Mouse (Mus musculus): ENCODE data around the gene Rhbg. TPM values are rescaled to one million over a fixed set of nuclear protein-coding genes. Genes with fewer than 3 reads are reported as not detected.

Gene Rhbg
- polyA plus RNA-seq, 1 experiment: not detected

DNA sequence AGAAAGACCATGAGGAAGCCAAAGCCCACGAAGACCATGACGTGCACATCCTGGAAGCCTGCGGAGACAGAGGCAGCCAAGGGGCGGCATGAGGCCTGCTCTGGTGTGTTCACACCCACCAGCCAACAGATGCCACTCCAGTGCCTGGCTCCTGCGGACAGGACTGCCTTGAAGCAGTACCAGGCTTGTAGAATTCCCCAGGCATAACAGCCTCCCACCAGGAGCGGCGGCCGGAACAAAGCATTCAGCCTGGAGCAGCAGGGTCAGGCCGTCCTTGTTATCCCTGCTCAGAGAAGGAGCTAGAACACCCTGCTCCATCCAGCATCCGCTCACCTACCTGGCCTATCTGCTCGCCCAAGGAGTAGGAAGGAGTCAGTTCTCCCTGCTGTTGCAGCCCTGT is 6.1 kb downstream of the Rhbg start:
- H3K27me3 ChIP-seq (ENCODE audit: control insufficient read depth, insufficient read depth, insufficient read length): peaks cover 46% of the 10 kb centered on the region
- TF ChIP-seq CTCF (IDR thresholded peaks at IDR 0.05; ENCODE audit: control insufficient read depth, insufficient read depth, insufficient read length) (no peak), USF1 (IDR thresholded peaks at IDR 0.05; ENCODE audit: low read depth) (no peak), MYOG (IDR thresholded peaks at IDR 0.05; ENCODE audit: control insufficient read depth, extremely low read depth, insufficient read length) (no peak), MAX (IDR thresholded peaks at IDR 0.05) (no peak), FOSL1 (IDR thresholded peaks at IDR 0.05; ENCODE audit: insufficient read depth, low read length, poor library complexity, severe bottlenecking) (no peak), CEBPB (IDR thresholded peaks at IDR 0.05; ENCODE audit: low read depth) (no peak), MYOD1 (IDR thresholded peaks at IDR 0.05; ENCODE audit: control insufficient read depth, insufficient read length, low read depth) (no peak)

GRCm38 (mm10) chr3:88247666-88248065 is 6.8 kb downstream of the Rhbg start:
- Histone ChIP-seq H3K79me2 (ENCODE audit: control insufficient read depth, insufficient read depth) (no peaks in the 10 kb centered on the region), H3K79me3 (ENCODE audit: low read depth) (no peaks in the 10 kb centered on the region), H3ac (ENCODE audit: control insufficient read depth, insufficient read length, low read depth) (no peak overlapping the region), H3K4me3 (ENCODE audit: insufficient read depth, poor library complexity, severe bottlenecking) (no peak overlapping the region), H3K36me3 (ENCODE audit: control insufficient read depth, insufficient read depth) (no peaks in the 10 kb centered on the region), H3K27me3 (ENCODE audit: control insufficient read depth, insufficient read depth, insufficient read length) (peaks cover 39% of the 10 kb centered on the region)
- no peak for TF ChIP-seq USF1 (IDR thresholded peaks at IDR 0.05; ENCODE audit: low read depth)
- TF ChIP-seq CTCF (IDR thresholded peaks at IDR 0.05; ENCODE audit: control insufficient read depth, insufficient read depth, insufficient read length): no peak
- no peak for TF ChIP-seq CEBPB (IDR thresholded peaks at IDR 0.05; ENCODE audit: low read depth)
- TF ChIP-seq MAX (IDR thresholded peaks at IDR 0.05): no peak
- no peak for TF ChIP-seq MYOD1 (IDR thresholded peaks at IDR 0.05; ENCODE audit: control insufficient read depth, insufficient read length, low read depth)
- TF ChIP-seq FOSL1 (IDR thresholded peaks at IDR 0.05; ENCODE audit: insufficient read depth, low read length, poor library complexity, severe bottlenecking): no peak
- no peak for TF ChIP-seq MYOG (IDR thresholded peaks at IDR 0.05; ENCODE audit: control insufficient read depth, extremely low read depth, insufficient read length)

More for the DNA sequence above, 6.1 kb downstream of the Rhbg start:
- Histone ChIP-seq H3ac (ENCODE audit: control insufficient read depth, insufficient read length, low read depth) (no peak overlapping the region), H3K36me3 (ENCODE audit: control insufficient read depth, insufficient read depth) (no peaks in the 10 kb centered on the region), H3K4me3 (ENCODE audit: insufficient read depth, poor library complexity, severe bottlenecking) (no peak overlapping the region), H3K79me3 (ENCODE audit: low read depth) (no peaks in the 10 kb centered on the region), H3K79me2 (ENCODE audit: control insufficient read depth, insufficient read depth) (no peaks in the 10 kb centered on the region)

GRCm38 (mm10) chr3:88245811-88246210 is 8.7 kb downstream of the Rhbg start:
- Histone ChIP-seq H3K79me2 (ENCODE audit: control insufficient read depth, insufficient read depth) (no peaks in the 10 kb centered on the region), H3ac (ENCODE audit: control insufficient read depth, insufficient read length, low read depth) (no peak overlapping the region), H3K79me3 (ENCODE audit: low read depth) (no peaks in the 10 kb centered on the region), H3K4me3 (ENCODE audit: insufficient read depth, poor library complexity, severe bottlenecking) (no peak overlapping the region), H3K27me3 (ENCODE audit: control insufficient read depth, insufficient read depth, insufficient read length) (peaks cover 48% of the 10 kb centered on the region), H3K36me3 (ENCODE audit: control insufficient read depth, insufficient read depth) (no peaks in the 10 kb centered on the region)
- peak; percentile 96 for TF ChIP-seq CTCF (IDR thresholded peaks at IDR 0.05; ENCODE audit: control insufficient read depth, insufficient read depth, insufficient read length)
- no peak for TF ChIP-seq USF1 (IDR thresholded peaks at IDR 0.05; ENCODE audit: low read depth)
- no peak for TF ChIP-seq CEBPB (IDR thresholded peaks at IDR 0.05; ENCODE audit: low read depth)

- Histone ChIP-seq H3K79me3 (ENCODE audit: low read depth) (no peaks in the 10 kb centered on the region), H3K36me3 (ENCODE audit: control insufficient read depth, insufficient read depth) (no peaks in the 10 kb centered on the region), H3K4me3 (ENCODE audit: insufficient read depth, poor library complexity, severe bottlenecking) (no peak overlapping the region), H3ac (ENCODE audit: control insufficient read depth, insufficient read length, low read depth) (no peak overlapping the region), H3K79me2 (ENCODE audit: control insufficient read depth, insufficient read depth) (no peaks in the 10 kb centered on the region), H3K27me3 (ENCODE audit: control insufficient read depth, insufficient read depth, insufficient read length) (peaks cover 62% of the 10 kb centered on the region)
- no peak for TF ChIP-seq USF1 (IDR thresholded peaks at IDR 0.05; ENCODE audit: low read depth)
- no peak for TF ChIP-seq MYOG (IDR thresholded peaks at IDR 0.05; ENCODE audit: control insufficient read depth, extremely low read depth, insufficient read length)
- peak; percentile 80 for TF ChIP-seq CTCF (IDR thresholded peaks at IDR 0.05; ENCODE audit: control insufficient read depth, insufficient read depth, insufficient read length)
- no peak for TF ChIP-seq CEBPB (IDR thresholded peaks at IDR 0.05; ENCODE audit: low read depth)
- no peak for TF ChIP-seq FOSL1 (IDR thresholded peaks at IDR 0.05; ENCODE audit: insufficient read depth, low read length, poor library complexity, severe bottlenecking)
- TF ChIP-seq MAX (IDR thresholded peaks at IDR 0.05): no peak
- TF ChIP-seq MYOD1 (IDR thresholded peaks at IDR 0.05; ENCODE audit: control insufficient read depth, insufficient read length, low read depth): no peak
Measured at GRCm38 (mm10) chr3:88244071-88244470, 10.4 kb downstream of the Rhbg start.

DNA sequence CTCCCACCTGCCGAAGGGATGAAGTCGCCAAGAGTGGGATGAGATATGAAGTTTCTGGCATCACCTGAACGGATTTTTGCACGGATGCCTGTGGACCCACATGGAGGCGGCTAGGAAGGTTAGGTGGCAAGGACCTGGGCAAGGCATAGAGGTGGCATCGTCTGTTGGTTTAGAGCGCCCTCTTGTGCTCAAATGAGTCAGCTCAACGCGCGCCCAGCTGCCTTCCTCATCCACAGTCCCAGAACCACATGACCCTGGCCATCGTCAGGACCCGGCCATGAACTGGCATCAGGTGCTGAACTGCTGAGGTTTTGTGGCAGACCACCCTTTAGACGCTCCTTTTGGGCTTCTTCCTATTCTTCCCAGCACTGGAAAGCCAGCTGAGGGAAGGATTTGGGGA is 12.0 kb downstream of the Rhbg start:
- no peak for TF ChIP-seq FOSL1 (IDR thresholded peaks at IDR 0.05; ENCODE audit: insufficient read depth, low read length, poor library complexity, severe bottlenecking)
- peak; percentile 95 for TF ChIP-seq CTCF (IDR thresholded peaks at IDR 0.05; ENCODE audit: control insufficient read depth, insufficient read depth, insufficient read length)

DNA sequence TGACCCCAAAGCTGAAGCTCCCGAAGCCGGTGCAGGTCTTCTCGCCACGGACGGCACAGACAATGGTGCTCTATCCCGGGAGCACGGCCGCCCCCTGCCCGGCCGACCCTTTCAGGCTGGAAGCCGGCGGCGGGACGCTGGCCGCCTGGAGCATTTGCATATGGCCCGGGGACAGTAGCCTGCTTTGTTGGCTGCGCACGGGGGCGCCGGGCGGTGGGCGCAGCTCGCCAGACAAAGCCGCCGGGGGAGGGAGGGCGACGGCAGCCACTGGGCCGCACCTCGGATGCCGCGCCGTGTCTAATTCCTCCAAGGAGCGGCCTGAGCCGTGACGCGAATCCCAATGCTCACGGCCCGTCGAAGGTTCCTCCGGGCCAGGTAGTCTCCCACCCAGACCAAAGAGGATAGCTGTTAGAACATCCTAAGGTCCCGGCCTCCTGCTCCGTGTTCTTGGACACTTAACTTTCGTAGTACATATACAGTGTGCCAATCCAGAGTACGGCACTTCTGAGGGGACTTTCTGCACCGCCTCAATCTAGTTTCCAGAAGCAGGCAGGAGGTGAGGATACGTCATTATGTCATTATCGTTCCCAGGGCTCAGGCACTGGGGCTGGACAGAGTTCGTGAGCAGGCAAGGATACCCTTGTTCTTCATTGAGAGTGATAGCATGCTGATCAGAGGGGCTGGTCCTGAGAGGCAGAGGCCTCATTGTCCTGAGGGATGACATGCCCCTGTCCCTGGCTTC is 13.3 kb downstream of the Rhbg start:
- H3K4me3 ChIP-seq (ENCODE audit: insufficient read depth, poor library complexity, severe bottlenecking): no peak overlapping the region
- TF ChIP-seq MYOD1 (IDR thresholded peaks at IDR 0.05; ENCODE audit: control insufficient read depth, insufficient read length, low read depth) (no peak), FOSL1 (IDR thresholded peaks at IDR 0.05; ENCODE audit: insufficient read depth, low read length, poor library complexity, severe bottlenecking) (no peak), MAX (IDR thresholded peaks at IDR 0.05) (no peak), CTCF (IDR thresholded peaks at IDR 0.05; ENCODE audit: control insufficient read depth, insufficient read depth, insufficient read length) (no peak), USF1 (IDR thresholded peaks at IDR 0.05; ENCODE audit: low read depth) (no peak), CEBPB (IDR thresholded peaks at IDR 0.05; ENCODE audit: low read depth) (no peak), MYOG (IDR thresholded peaks at IDR 0.05; ENCODE audit: control insufficient read depth, extremely low read depth, insufficient read length) (no peak)
- peaks cover 43% of the 10 kb centered on the region for H3K27me3 ChIP-seq (ENCODE audit: control insufficient read depth, insufficient read depth, insufficient read length)
- H3K36me3 ChIP-seq (ENCODE audit: control insufficient read depth, insufficient read depth): no peaks in the 10 kb centered on the region
- no peaks in the 10 kb centered on the region for H3K79me2 ChIP-seq (ENCODE audit: control insufficient read depth, insufficient read depth)
- H3ac ChIP-seq (ENCODE audit: control insufficient read depth, insufficient read length, low read depth): no peak overlapping the region
- no peaks in the 10 kb centered on the region for H3K79me3 ChIP-seq (ENCODE audit: low read depth)

More for the DNA sequence above, 12.0 kb downstream of the Rhbg start:
- no peaks in the 10 kb centered on the region for H3K79me3 ChIP-seq (ENCODE audit: low read depth)
- H3ac ChIP-seq (ENCODE audit: control insufficient read depth, insufficient read length, low read depth): no peak overlapping the region
- no peaks in the 10 kb centered on the region for H3K36me3 ChIP-seq (ENCODE audit: control insufficient read depth, insufficient read depth)
- H3K27me3 ChIP-seq (ENCODE audit: control insufficient read depth, insufficient read depth, insufficient read length): peaks cover 56% of the 10 kb centered on the region
- no peak overlapping the region for H3K4me3 ChIP-seq (ENCODE audit: insufficient read depth, poor library complexity, severe bottlenecking)
- no peaks in the 10 kb centered on the region for H3K79me2 ChIP-seq (ENCODE audit: control insufficient read depth, insufficient read depth)

Measured in C2C12 (cell line).